Comparison of ENCODE assay signal across 18 mouse cellular contexts in genomic region chr17:43557104-43557503, GRCm38 (mm10). TPM values are rescaled to one million over a fixed set of nuclear protein-coding genes. Genes with fewer than 3 reads are reported as not detected.
DNase-seq lines count a peak whose midpoint lies in the region; ATAC-seq and TF ChIP-seq lines count a peak whose summit lies in the region.
"Had no signal": no experiment of that assay in that cellular context is flagged by ENCODE, and none has a peak within 500 bp of the region (broad histone marks: within the 10 kb centered on the region; RNA-seq: fewer than 3 reads in every experiment).

No protein-coding gene starts in this region.

- WGBS in heart, embryonic 15.5 days, result 79% methylated on average over 4 of the region's 4 CpGs
- WGBS in liver, adult 2 months, result 82% methylated on average over 4 of the region's 4 CpGs
- 31% methylated on average over 4 of the region's 4 CpGs for WGBS in macrophage (ENCODE audit: missing documents)

- peak overlapping the region; percentile 39 for H3K27ac ChIP-seq in heart, embryonic 15.5 days
- peak overlapping the region; percentile 19 for H3K27ac ChIP-seq in liver, adult 2 months (replicated peaks; ENCODE audit: insufficient read depth, low read depth, low read length)
- H3K27ac ChIP-seq in CH12.LX (ENCODE audit: insufficient read depth, low read depth), result no peak overlapping the region
- peak overlapping the region; percentile 94 for H3K27ac ChIP-seq in macrophage
- H3K27ac ChIP-seq: embryonic facial prominence, embryonic 13.5 days; liver, embryonic 13.5 days; midbrain, embryonic 12.5 days had no signal

- dilution Hi-C loops in CH12.LX (cut with MboI; ENCODE audit: extremely low pct_ligation_motif_present, extremely low pct_unique_long_range_greater_than_20kb, low sequenced_read_pairs), result no loop called here

- H3K36me3 ChIP-seq in heart, embryonic 15.5 days, result no peaks in the 10 kb centered on the region
- H3K36me3 ChIP-seq in liver, adult 2 months (ENCODE audit: control insufficient read depth, insufficient read depth, low read length), result no peaks in the 10 kb centered on the region
- H3K36me3 ChIP-seq in CH12.LX (replicated peaks in 1 of 2; ENCODE audit: control insufficient read depth in 1 of 2, insufficient read depth in 1 of 2, low read length in 1 of 2), result no peaks in the 10 kb centered on the region
- no peaks in the 10 kb centered on the region for H3K36me3 ChIP-seq in macrophage (ENCODE audit: inconsistent target)
- H3K36me3 ChIP-seq: embryonic facial prominence, embryonic 13.5 days; liver, embryonic 13.5 days; midbrain, embryonic 12.5 days had no signal

- no peak overlapping the region for H3K4me2 ChIP-seq in heart, embryonic 15.5 days
- no peak overlapping the region for H3K4me2 ChIP-seq in CH12.LX (ENCODE audit: insufficient read depth, low read depth, poor library complexity, severe bottlenecking)
- H3K4me2 ChIP-seq: embryonic facial prominence, embryonic 13.5 days; liver, embryonic 13.5 days; midbrain, embryonic 12.5 days had no signal

- no peak for TF ChIP-seq POLR2A in liver, adult 2 months (IDR thresholded peaks at IDR 0.05; ENCODE audit: extremely low read depth, insufficient read depth, low read length)
- no peak for TF ChIP-seq POLR2A in CH12.LX (IDR thresholded peaks at IDR 0.05; ENCODE audit: low read depth, low read length)

- ATAC-seq in heart, embryonic 15.5 days (replicated peaks; ENCODE audit: insufficient number of reproducible peaks, insufficient read depth, low FRiP score, low read depth), result no peak

- no peak for TF ChIP-seq RAD21 in CH12.LX (IDR thresholded peaks at IDR 0.05; ENCODE audit: low read depth, low read length)

- DNase-seq in heart, adult 11 months, result no peak
- peak; percentile 12 for DNase-seq in liver, adult 2 months (ENCODE audit: extremely low read depth, low read depth, low spot score)
- DNase-seq in liver, result no peak
- peak; percentile 6 for DNase-seq in CH12.LX (ENCODE audit: extremely low read depth)
- no peak for DNase-seq in yolk sac, embryonic 10.5 days (ENCODE audit: low spot score)
- no peak for DNase-seq in gastrocnemius, postnatal 25 days
- DNase-seq: liver, embryonic 13.5 days had no signal

- in situ Hi-C loops in CH12.LX (cut with MboI; ENCODE audit: low pct_ligation_motif_present, low pct_unique_long_range_greater_than_20kb, low sequenced_read_pairs), result no loop called here

- TF ChIP-seq CTCF in liver, adult 2 months (IDR thresholded peaks at IDR 0.05; ENCODE audit: low read depth, low read length), result no peak
- TF ChIP-seq CTCF in CH12.LX (conservative IDR thresholded peaks at IDR 0.05 in 1 of 2, IDR thresholded peaks at IDR 0.05 in 1 of 2; ENCODE audit: low read depth in 2 of 2, low read length in 2 of 2), result no peak

- peaks cover 11% of the 10 kb centered on the region for H3K4me1 ChIP-seq in heart, embryonic 15.5 days (replicated peaks)
- H3K4me1 ChIP-seq in liver, adult 2 months (ENCODE audit: control insufficient read depth, insufficient read depth, low read length), result no peaks in the 10 kb centered on the region
- H3K4me1 ChIP-seq in CH12.LX (ENCODE audit: control insufficient read depth in 1 of 2, insufficient read depth in 2 of 2), result peaks cover 0 to 12% of the 10 kb centered on the region in 2 experiments; a peak in 2 of 4 replicates
- H3K4me1 ChIP-seq: embryonic facial prominence, embryonic 13.5 days had no signal

- no peak overlapping the region for H3K4me3 ChIP-seq in heart, embryonic 15.5 days
- H3K4me3 ChIP-seq in liver, adult 2 months (ENCODE audit: insufficient read depth, low read depth, low read length), result no peak overlapping the region
- no peak overlapping the region for H3K4me3 ChIP-seq in CH12.LX (replicated peaks in 1 of 3; ENCODE audit: low read depth in 2 of 3, low read length in 2 of 3, poor library complexity in 1 of 3)
- no peak overlapping the region for H3K4me3 ChIP-seq in macrophage (ENCODE audit: inconsistent target)
- H3K4me3 ChIP-seq: embryonic facial prominence, embryonic 13.5 days; liver, embryonic 13.5 days; midbrain, embryonic 12.5 days had no signal

- no peaks in the 10 kb centered on the region for H3K79me2 ChIP-seq in liver, adult 2 months (ENCODE audit: control insufficient read depth, insufficient read depth, low read length)
- H3K79me2 ChIP-seq in CH12.LX (replicated peaks; ENCODE audit: control insufficient read depth, extremely low read depth, insufficient read depth, poor library complexity, severe bottlenecking) (no peaks in the 10 kb centered on the region), macrophage (ENCODE audit: inconsistent target) (no peaks in the 10 kb centered on the region)

- no peak overlapping the region for H3K9ac ChIP-seq in heart, embryonic 15.5 days
- no peak overlapping the region for H3K9ac ChIP-seq in liver, adult 2 months (ENCODE audit: low read depth, low read length)
- H3K9ac ChIP-seq in CH12.LX (ENCODE audit: insufficient read depth, low read depth), result no peak overlapping the region
- H3K9ac ChIP-seq: embryonic facial prominence, embryonic 13.5 days; liver, embryonic 13.5 days; midbrain, embryonic 12.5 days had no signal

- no peaks in the 10 kb centered on the region for H3K27me3 ChIP-seq in heart, embryonic 15.5 days
- peaks cover 2% of the 10 kb centered on the region; the same call in 1 of the 2 replicates for H3K27me3 ChIP-seq in liver, adult 2 months (ENCODE audit: control insufficient read depth, insufficient read depth, low read length)
- H3K27me3 ChIP-seq in CH12.LX (replicated peaks), result no peaks in the 10 kb centered on the region
- H3K27me3 ChIP-seq: embryonic facial prominence, embryonic 13.5 days; liver, embryonic 13.5 days; midbrain, embryonic 12.5 days; Patski had no signal

- H3K9me3 ChIP-seq in heart, embryonic 15.5 days (replicated peaks), result no peaks in the 10 kb centered on the region
- peaks cover 31% of the 10 kb centered on the region for H3K9me3 ChIP-seq in CH12.LX (replicated peaks; ENCODE audit: low read length)
- H3K9me3 ChIP-seq: embryonic facial prominence, embryonic 13.5 days; liver, embryonic 13.5 days; midbrain, embryonic 12.5 days had no signal

- no peak for TF ChIP-seq EP300 in CH12.LX (IDR thresholded peaks at IDR 0.05; ENCODE audit: low read length)

TF ChIP-seq in CH12.LX, 34 proteins besides CTCF, POLR2A, EP300 and RAD21 (continues in another document):
- TF ChIP-seq MAFK (IDR thresholded peaks at IDR 0.05; ENCODE audit: insufficient replicate concordance, low read length) (no peak), POLR2AphosphoS2 (IDR thresholded peaks at IDR 0.05; ENCODE audit: low read depth, low read length) (no peak), E2F4 (IDR thresholded peaks at IDR 0.05; ENCODE audit: insufficient replicate concordance, low read depth, low read length) (no peak), NELFE (IDR thresholded peaks at IDR 0.05; ENCODE audit: low read depth, low read length) (no peak), MYC (IDR thresholded peaks at IDR 0.05; ENCODE audit: low read depth, low read length) (no peak), ZMIZ1 (IDR thresholded peaks at IDR 0.05; ENCODE audit: low read depth, low read length) (no peak), MXI1 (IDR thresholded peaks at IDR 0.05; ENCODE audit: low read depth, low read length) (no peak), TCF12 (IDR thresholded peaks at IDR 0.05; ENCODE audit: low read depth, low read length) (no peak), IRF4 (IDR thresholded peaks at IDR 0.05; ENCODE audit: low read depth, low read length) (no peak), MAX (IDR thresholded peaks at IDR 0.05; ENCODE audit: low read length) (no peak), SIN3A (IDR thresholded peaks at IDR 0.05; ENCODE audit: low read length) (no peak), SMC3 (IDR thresholded peaks at IDR 0.05; ENCODE audit: low read depth, low read length) (no peak), CHD2 (IDR thresholded peaks at IDR 0.05; ENCODE audit: low read length) (no peak)

RNA-seq across cellular contexts. Expression of gene Pla2g7, which starts 10.8 kb away (rescaled TPM):
- polyA plus RNA-seq in heart, embryonic 15.5 days (2015; fragmentation: Nextera tagmentation; extraction: Ambion mirVana), result 12.5 and 16.2 TPM in 2 replicates
- 2.0 and 2.1 TPM in 2 replicates for total RNA-seq in liver, adult 2 months (2014; rRNA removed)
- 0.50 and 0.86 TPM in 2 replicates for polyA plus RNA-seq in liver, adult 2 months (2012; rRNA removed)
- not detected in 2 replicates for total RNA-seq in CH12.LX (2012; rRNA removed)
- total RNA-seq in CH12.LX (2014; rRNA removed), result 0.14 TPM in 1 of 2 replicates, not detected in the other
- polyA plus RNA-seq in CH12.LX (2012; ENCODE audit: insufficient read length, low read depth), result 0.27 TPM in 1 of 2 replicates, not detected in the other
- 10 to 100 TPM in 10 of 26 experiments, 1 to 10 TPM in 16; 1.1 to 25.6 (median 8.3) TPM for total RNA-seq in macrophage (2018; cell fraction: chromatin; rRNA removed)
- total RNA-seq in macrophage (2018; cell fraction: cytosol; rRNA removed), result 10 to 100 TPM; 24.1 to 62.2 (median 39.8) TPM
- 10 to 100 TPM in 25 of 26 experiments, 1 to 10 TPM in 1; 9.8 to 85.9 (median 48.3) TPM for total RNA-seq in macrophage (2018; cell fraction: nucleus; rRNA removed)
- 46.4 to 103 TPM (median 54.4 TPM) in 3 replicates for polyA plus RNA-seq in macrophage (2018)
- total RNA-seq in gastrocnemius, postnatal 25 days (2021), result 10 to 100 TPM in 1 of 2 experiments, 1 to 10 TPM in 1; 9.9 to 13.5 TPM

RNA-seq across cellular contexts. Expression of gene Ankrd66, which starts 13.7 kb away (rescaled TPM):
- not detected in 2 replicates for polyA plus RNA-seq in heart, embryonic 15.5 days (2015; fragmentation: Nextera tagmentation; extraction: Ambion mirVana)
- total RNA-seq in liver, adult 2 months (2014; rRNA removed), result not detected in 2 replicates
- not detected in 2 replicates for polyA plus RNA-seq in liver, adult 2 months (2012; rRNA removed)
- total RNA-seq in CH12.LX (2012; rRNA removed), result not detected in 2 replicates
- not detected in 2 replicates for total RNA-seq in CH12.LX (2014; rRNA removed)
- not detected in 2 replicates for polyA plus RNA-seq in CH12.LX (2012; ENCODE audit: insufficient read length, low read depth)
- 1 to 10 TPM in 6 of 26 experiments, under 1 TPM in 10, not detected in 10; 0.69 to 1.9 (median 0.95) TPM for total RNA-seq in macrophage (2018; cell fraction: chromatin; rRNA removed)
- under 1 TPM in 18 of 26 experiments, not detected in 8; 0.09 to 0.51 (median 0.25) TPM for total RNA-seq in macrophage (2018; cell fraction: cytosol; rRNA removed)
- total RNA-seq in macrophage (2018; cell fraction: nucleus; rRNA removed), result 1 to 10 TPM in 12 of 26 experiments, under 1 TPM in 5, not detected in 9; 0.44 to 5.8 (median 1.7) TPM
- 0.19 to 0.29 TPM in 2 of 3 replicates, not detected in the other for polyA plus RNA-seq in macrophage (2018)
- total RNA-seq in gastrocnemius, postnatal 25 days (2021), result not detected
- total RNA-seq: adrenal gland, postnatal 25 days; hematopoietic stem cell, adult 5-6 weeks had no signal
- polyA plus RNA-seq: embryonic facial prominence, embryonic 13.5 days; liver, embryonic 13.5 days; midbrain, embryonic 12.5 days; Patski had no signal

RNA-seq across cellular contexts. Expression of gene Mep1a, which starts 54.5 kb away (rescaled TPM):
- polyA plus RNA-seq in heart, embryonic 15.5 days (2015; fragmentation: Nextera tagmentation; extraction: Ambion mirVana), result not detected in 2 replicates
- total RNA-seq in liver, adult 2 months (2014; rRNA removed), result 0.07 TPM in 1 of 2 replicates, not detected in the other
- 0.05 and 0.07 TPM in 2 replicates for polyA plus RNA-seq in liver, adult 2 months (2012; rRNA removed)
- total RNA-seq in CH12.LX (2012; rRNA removed) (not detected in 2 replicates), CH12.LX (2014; rRNA removed) (not detected in 2 replicates)
- polyA plus RNA-seq in CH12.LX (2012; ENCODE audit: insufficient read length, low read depth) (not detected in 2 replicates), macrophage (2018) (not detected in 3 replicates)
- not detected for total RNA-seq in macrophage (2018; cell fraction: chromatin; rRNA removed)
- under 1 TPM in 2 of 26 experiments, not detected in 24; 0.03 to 0.06 TPM for total RNA-seq in macrophage (2018; cell fraction: cytosol; rRNA removed)
- total RNA-seq in macrophage (2018; cell fraction: nucleus; rRNA removed), result not detected
- not detected for total RNA-seq in gastrocnemius, postnatal 25 days (2021)
- total RNA-seq: adrenal gland, postnatal 25 days; heart, adult 18-20 months; hematopoietic stem cell, adult 5-6 weeks; layer of hippocampus, postnatal 25 days; left cerebral cortex, postnatal 25 days had no signal
- polyA plus RNA-seq: heart, embryonic 14.5 days; liver, embryonic 13.5 days; midbrain, embryonic 12.5 days had no signal

Comparison
In these comparisons a context has a peak if more than half of its experiments do, and no peak if none do; other contexts are left out.
1. DNase-seq: peak in liver, adult 2 months (single experiment) and CH12.LX (single experiment); none in heart, adult 11 months (single experiment), liver (single experiment), yolk sac, embryonic 10.5 days (single experiment) and gastrocnemius, postnatal 25 days (single experiment).